Mouse (Mus musculus): ENCODE results near the gene Hoxd4. TPM values are rescaled to one million over a fixed set of nuclear protein-coding genes. Genes with fewer than 3 reads are reported as not detected.

The Hoxd4 gene
- polyA plus RNA-seq, 1 experiment from 2014 or later, result 6.7 TPM

GRCm38 (mm10) chr2:74746298-74746921 is 34.7 kb downstream of the Hoxd4 start:
- DNase-seq (ENCODE audit: low read depth, low spot score) (no peak), ATAC-seq (no peak)
- in situ Hi-C loops (cut with MboI; ENCODE audit: low pct_unique_long_range_greater_than_20kb), result no loop called here
- ChIA-PET CTCF (no interaction called here), POLR2A (no interaction called here)
- no peak for TF ChIP-seq CTCF (IDR thresholded peaks at IDR 0.05)
- peaks cover 2% of the 10 kb centered on the region for H3K27me3 ChIP-seq

DNA sequence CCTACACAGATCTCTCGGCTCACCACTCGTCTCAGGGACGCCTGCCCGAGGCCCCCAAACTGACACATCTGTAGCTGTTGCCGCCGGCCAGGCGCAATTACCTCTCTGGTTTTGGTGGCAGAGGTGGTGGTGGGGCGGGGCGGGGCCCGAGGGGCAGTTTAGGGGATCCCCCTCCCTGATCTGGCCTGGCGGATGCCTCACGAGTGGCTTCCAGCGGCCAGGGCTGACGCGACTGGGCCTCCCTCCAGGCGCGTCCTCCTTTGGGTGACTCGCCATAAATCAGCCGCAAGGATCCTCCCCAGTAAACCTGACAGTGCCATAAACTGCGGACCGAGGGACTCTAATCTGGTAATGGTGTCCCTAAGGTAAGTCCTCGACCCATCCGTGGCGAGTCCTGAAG is 35.3 kb downstream of the Hoxd4 start:
- POLR2A ChIA-PET, result no interaction called here
- no peak for DNase-seq (ENCODE audit: low read depth, low spot score)
- no peak for TF ChIP-seq CTCF (IDR thresholded peaks at IDR 0.05)
- in situ Hi-C loops (cut with MboI; ENCODE audit: low pct_unique_long_range_greater_than_20kb), result no loop called here
- H3K27me3 ChIP-seq, result peaks cover 2% of the 10 kb centered on the region
- CTCF ChIA-PET, result no interaction called here
- no peak for ATAC-seq

- DNase-seq (ENCODE audit: low read depth, low spot score) (no peak), ATAC-seq (no peak)
- H3K27me3 ChIP-seq, result peaks cover 2% of the 10 kb centered on the region
- in situ Hi-C loops (cut with MboI; ENCODE audit: low pct_unique_long_range_greater_than_20kb), result no loop called here
- ChIA-PET POLR2A (no interaction called here), CTCF (no interaction called here)
- TF ChIP-seq CTCF (IDR thresholded peaks at IDR 0.05), result no peak
Observed at GRCm38 (mm10) chr2:74747661-74748141, 36.0 kb downstream of the Hoxd4 start.

GRCm38 (mm10) chr2:74748436-74748995 is 36.8 kb downstream of the Hoxd4 start:
- ChIA-PET CTCF (no interaction called here), POLR2A (no interaction called here)
- DNase-seq (ENCODE audit: low read depth, low spot score) (no peak), ATAC-seq (no peak)
- no peak for TF ChIP-seq CTCF (IDR thresholded peaks at IDR 0.05)
- in situ Hi-C loops (cut with MboI; ENCODE audit: low pct_unique_long_range_greater_than_20kb), result no loop called here
- H3K27me3 ChIP-seq, result peaks cover 2% of the 10 kb centered on the region

DNA sequence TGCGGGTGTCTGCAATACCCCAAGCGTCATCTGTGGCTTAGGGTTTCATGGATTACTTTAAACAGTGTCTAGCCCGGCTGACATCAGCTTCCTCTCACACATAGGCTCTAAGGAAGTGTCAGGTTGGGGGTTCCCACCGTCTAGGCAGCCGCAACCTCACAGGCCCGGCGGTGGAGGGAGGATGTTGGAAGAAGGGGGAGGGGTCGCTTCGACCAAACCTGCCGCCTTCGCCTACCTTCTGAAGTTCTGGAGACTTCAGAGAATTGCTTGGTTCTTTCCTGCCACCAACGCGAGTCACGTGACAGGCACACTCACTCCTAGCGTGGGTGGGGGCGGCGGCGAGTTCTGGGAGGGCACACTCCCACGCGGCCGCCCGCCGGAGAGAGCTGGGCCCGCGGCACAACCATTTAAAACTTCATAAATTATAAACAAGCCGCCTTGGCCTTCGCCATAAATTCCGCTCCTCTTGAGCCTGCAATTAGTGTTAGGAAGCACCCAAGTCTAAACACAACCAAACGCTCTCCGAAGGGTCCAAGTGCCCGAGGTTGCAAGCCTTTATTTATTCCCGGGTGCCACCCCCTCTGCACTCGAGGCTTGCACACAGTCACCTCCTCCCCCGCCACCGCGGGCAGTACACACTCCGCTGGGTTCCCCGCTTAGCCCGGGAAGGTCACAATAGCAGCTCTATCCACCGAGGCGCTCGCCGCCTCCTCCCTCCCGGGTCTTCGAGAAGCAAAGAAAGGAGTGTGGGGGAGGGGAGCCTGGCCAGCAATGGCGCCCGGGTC is 37.8 kb downstream of the Hoxd4 start:
- H3K27me3 ChIP-seq, result peaks cover 2% of the 10 kb centered on the region

DNA sequence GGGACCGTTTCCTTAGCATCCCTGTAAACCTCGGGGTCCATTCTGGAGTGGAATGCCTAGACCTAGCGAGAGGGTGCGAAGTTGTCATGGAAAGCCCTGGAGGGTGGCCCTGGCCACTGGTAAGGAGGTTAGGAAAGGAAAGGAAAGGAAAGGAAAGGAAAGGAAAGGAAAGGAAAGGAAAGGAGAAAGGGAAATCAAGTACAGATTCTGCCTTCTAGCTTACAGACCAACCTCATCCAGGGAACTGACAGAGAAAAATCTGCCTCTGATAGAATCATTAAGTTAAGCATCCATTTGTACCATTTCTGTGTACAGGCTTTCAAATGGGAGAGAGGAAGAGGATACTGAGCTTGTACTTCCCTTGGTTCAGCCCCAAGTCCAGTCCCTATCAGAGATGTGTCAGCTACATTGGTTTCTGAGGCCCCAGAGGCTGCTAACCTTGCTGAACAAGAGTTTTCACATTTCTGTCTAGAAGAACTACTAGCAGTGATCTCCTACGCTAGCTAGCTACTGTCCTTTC is 39.1 kb downstream of the Hoxd4 start:
- ATAC-seq, result no peak
- POLR2A ChIA-PET, result no interaction called here
- CTCF ChIA-PET, result no interaction called here
- in situ Hi-C loops (cut with MboI; ENCODE audit: low pct_unique_long_range_greater_than_20kb), result no loop called here
- no peak for TF ChIP-seq CTCF (IDR thresholded peaks at IDR 0.05)
- no peak for DNase-seq (ENCODE audit: low read depth, low spot score)
- H3K27me3 ChIP-seq, result peaks cover 2% of the 10 kb centered on the region

More for the DNA sequence above, 37.8 kb downstream of the Hoxd4 start:
- ATAC-seq (no peak), DNase-seq (ENCODE audit: low read depth, low spot score) (no peak)
- CTCF ChIA-PET, result no interaction called here
- POLR2A ChIA-PET, result no interaction called here
- no peak for TF ChIP-seq CTCF (IDR thresholded peaks at IDR 0.05)
- in situ Hi-C loops (cut with MboI; ENCODE audit: low pct_unique_long_range_greater_than_20kb), result no loop called here

DNA sequence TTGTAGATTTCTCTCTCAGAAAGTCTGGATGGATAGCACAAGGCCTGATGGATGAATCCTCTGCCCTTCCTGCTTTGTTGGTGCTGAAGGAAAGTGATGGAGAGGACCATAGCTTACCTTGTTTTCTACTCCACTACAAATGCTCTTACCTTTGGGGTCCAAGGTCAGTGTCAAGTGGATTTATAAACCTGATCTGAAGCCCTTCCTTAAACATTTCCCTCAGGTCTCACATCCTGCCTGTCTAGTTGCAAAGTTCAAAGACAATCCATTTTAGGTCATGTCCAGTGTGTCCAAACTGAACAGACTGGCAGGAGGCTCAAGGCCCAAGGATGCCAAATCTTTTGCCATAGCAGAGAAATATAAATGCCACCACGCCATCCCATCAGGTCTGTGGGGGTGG is 40.1 kb downstream of the Hoxd4 start:
- H3K27me3 ChIP-seq, result peaks cover 2% of the 10 kb centered on the region
- DNase-seq (ENCODE audit: low read depth, low spot score) (no peak), ATAC-seq (no peak)
- in situ Hi-C loops (cut with MboI; ENCODE audit: low pct_unique_long_range_greater_than_20kb), result no loop called here
- TF ChIP-seq CTCF (IDR thresholded peaks at IDR 0.05), result no peak
- ChIA-PET CTCF (no interaction called here), POLR2A (no interaction called here)

GRCm38 (mm10) chr2:74752431-74753174 is 40.9 kb downstream of the Hoxd4 start:
- ChIA-PET POLR2A (no interaction called here), CTCF (no interaction called here)
- peaks cover 2% of the 10 kb centered on the region for H3K27me3 ChIP-seq
- DNase-seq (ENCODE audit: low read depth, low spot score), result no peak
- in situ Hi-C loops (cut with MboI; ENCODE audit: low pct_unique_long_range_greater_than_20kb), result no loop called here
- TF ChIP-seq CTCF (IDR thresholded peaks at IDR 0.05), result no peak
- ATAC-seq, result no peak

DNA sequence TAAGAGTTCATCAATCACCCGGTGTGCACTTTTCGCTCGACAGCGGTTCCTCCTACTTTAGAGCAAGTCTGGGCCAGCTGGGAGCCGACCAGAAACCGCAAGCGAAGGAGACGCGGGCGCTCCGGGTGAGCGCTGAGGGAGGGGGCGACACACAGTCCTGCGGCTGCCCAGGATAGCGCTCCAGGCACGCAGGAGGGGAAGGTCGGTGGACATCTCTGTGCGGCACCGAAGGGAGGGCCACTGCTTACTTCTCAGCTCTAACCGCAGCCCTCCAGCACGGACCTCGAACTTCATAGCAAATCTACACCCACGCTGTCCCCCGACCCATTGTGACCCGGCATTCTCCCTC is 41.4 kb downstream of the Hoxd4 start:
- TF ChIP-seq CTCF (IDR thresholded peaks at IDR 0.05), result no peak
- in situ Hi-C loops (cut with MboI; ENCODE audit: low pct_unique_long_range_greater_than_20kb), result no loop called here
- peaks cover 2% of the 10 kb centered on the region for H3K27me3 ChIP-seq
- ChIA-PET CTCF (no interaction called here), POLR2A (no interaction called here)
- DNase-seq (ENCODE audit: low read depth, low spot score) (no peak), ATAC-seq (no peak)

DNA sequence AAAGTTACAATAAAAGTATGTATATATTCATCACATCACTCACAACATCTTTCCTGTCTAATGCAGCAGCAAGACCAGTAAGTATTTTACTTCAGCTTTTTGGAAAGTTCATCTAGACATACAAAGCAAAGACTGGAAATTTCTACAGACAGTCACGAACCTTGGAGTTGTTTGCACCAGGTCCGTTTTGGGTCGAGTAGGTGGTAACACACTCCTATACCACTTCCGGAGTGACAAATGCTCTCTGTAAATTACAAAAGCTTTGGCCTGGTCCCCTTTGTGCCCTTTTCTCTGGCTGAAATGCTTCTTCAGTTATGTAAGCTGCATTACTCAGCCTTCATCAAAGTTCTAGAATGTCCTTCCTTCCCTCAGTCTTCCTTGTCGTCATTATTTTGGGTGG is 42.0 kb downstream of the Hoxd4 start:
- POLR2A ChIA-PET, result no interaction called here
- in situ Hi-C loops (cut with MboI; ENCODE audit: low pct_unique_long_range_greater_than_20kb), result no loop called here

GRCm38 (mm10) chr2:74760146-74760545 is 48.4 kb downstream of the Hoxd4 start:
- ATAC-seq (no peak), DNase-seq (ENCODE audit: low read depth, low spot score) (no peak)
- in situ Hi-C loops (cut with MboI; ENCODE audit: low pct_unique_long_range_greater_than_20kb), result no loop called here
- ChIA-PET CTCF (no interaction called here), POLR2A (no interaction called here)
- TF ChIP-seq CTCF (IDR thresholded peaks at IDR 0.05), result no peak
- peaks cover 20% of the 10 kb centered on the region for H3K27me3 ChIP-seq

More for the DNA sequence above, 42.0 kb downstream of the Hoxd4 start:
- TF ChIP-seq CTCF (IDR thresholded peaks at IDR 0.05), result no peak
- DNase-seq (ENCODE audit: low read depth, low spot score) (no peak), ATAC-seq (no peak)
- H3K27me3 ChIP-seq, result peaks cover 2% of the 10 kb centered on the region
- CTCF ChIA-PET, result no interaction called here
